Mouse (Mus musculus): Measurements from ENCODE around the gene Sprr2f. TPM values are rescaled to one million over a fixed set of nuclear protein-coding genes. Genes with fewer than 3 reads are reported as not detected.

Gene Sprr2f
- polyA plus RNA-seq (2012; rRNA removed) = not detected in 2 replicates

DNA sequence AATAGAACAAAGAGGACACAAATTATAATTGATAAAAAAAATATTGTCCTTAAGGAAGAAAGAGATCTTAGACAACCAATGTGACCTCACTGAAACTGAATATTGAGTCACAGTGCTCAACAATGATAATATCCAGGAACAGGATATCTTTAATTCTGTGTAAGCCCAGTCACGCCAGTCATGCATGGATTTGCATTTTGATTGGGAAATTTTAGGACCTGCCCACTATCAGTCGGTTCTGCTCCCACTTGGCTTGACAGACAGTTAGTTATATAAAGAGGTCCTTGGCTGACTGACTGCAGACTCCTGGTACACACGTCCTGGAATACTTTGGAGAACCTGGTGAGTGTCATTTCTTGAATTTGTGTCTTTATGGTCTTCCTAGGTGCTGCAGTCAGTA is at the start of gene Sprr2f:
Sprr2f (plus strand) TSS at position 301 of the 400 bp plus-strand sequence.

DNA sequence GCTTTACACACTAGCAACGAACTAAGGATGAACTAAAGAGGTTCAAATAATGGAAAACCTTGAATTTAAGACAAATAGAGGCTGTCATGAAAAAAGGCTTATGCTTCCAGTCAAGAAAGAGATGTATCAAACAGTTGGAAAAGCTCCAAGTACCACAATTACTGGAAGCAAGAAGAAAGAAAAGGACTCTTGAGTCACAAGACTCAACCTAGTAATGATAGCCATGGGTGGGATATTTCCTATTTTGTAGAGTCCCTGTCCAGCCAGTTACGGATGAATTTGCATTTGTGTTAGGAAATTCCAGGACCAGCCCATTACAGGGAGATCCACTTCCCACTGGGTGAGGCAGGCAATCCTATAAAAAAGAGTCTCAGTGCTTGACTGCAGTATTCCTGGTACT is 48.7 kb upstream of the Sprr2f start, which contains the start of gene Sprr2b:
Sprr2b (plus strand) TSS at position 301 of the 400 bp plus-strand sequence.

DNA sequence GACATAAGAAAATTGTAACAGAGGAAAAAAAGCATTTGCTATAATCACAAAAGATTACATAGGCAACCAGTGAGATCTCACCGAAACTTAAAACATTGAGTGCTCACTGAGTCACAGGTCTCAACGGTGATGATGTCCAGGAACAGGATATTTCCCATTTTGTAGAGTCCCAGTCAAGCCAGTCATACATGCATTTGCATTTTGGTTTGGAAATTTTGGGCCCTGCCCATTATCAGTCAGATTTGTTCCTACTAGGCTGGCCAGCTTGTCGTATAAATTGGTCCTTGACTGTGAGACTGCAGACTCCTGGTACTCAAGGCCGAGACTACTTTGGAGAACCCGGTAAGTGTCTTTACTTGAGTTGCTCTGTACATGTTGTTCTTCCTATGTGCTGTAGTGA is 26.1 kb upstream of the Sprr2f start, which contains the start of gene Sprr2d:
Sprr2d (plus strand) TSS at position 301 of the 400 bp plus-strand sequence.

DNA sequence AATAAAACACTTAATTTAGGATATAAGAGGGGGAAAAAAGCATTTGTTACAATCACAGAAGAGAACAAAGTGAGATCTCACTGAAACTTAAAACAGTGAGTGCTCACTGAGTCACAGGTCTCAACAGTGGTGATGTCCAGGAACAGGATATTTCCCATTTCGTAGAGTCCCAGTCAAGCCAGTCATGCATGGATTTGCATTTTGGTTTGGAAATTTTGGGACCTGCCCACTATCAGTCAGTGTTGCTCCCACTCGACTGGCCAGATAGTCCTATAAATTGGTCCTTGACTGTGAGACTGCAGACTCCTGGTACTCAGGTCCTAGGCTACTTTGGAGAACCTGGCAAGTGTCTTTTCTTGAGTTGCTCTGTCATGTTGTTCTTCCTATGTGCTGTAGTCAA is 13.1 kb upstream of the Sprr2f start, which contains the start of gene Sprr2e:
Sprr2e (plus strand) TSS at position 301 of the 400 bp plus-strand sequence.

DNA sequence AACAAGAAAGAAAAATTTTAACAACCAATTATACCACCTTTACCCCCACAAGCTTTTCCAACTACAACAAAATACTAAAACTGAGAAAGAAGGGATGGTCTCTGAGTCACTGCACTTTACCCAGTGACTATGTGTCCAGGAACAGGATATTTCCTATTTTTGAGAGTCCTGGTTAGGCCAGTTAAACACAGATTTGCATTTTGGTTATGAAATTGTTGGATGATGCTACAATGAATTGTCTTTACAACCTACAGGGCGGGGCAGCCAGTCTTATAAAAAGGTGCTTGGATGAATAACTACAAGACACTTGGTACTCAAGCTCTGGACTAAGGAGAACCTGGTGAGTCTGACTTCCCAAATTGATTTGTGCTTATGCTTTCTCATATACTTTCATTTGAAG is 20.4 kb downstream of the Sprr2f start, which contains the start of gene Sprr2h:
Sprr2h (plus strand) TSS at position 301 of the 400 bp plus-strand sequence.

DNA sequence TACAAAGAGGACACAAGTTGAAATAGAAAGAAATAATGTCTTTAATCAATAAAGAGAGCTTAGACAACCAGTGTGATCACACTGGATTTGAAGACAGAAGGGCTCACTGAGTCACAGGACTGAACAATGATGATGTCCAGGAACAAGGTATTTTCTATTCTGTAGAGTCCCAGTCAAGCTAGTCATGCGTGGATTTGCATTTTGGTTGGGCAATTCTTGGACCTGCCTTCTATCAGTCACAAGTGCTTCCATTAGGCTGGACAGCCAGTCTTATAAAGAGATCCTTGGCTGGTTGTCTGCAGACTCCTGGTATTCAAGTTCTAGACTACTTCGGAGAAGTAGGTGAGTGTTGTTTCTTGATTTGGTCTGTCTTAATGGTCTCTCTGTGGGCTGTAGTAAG is 42.7 kb downstream of the Sprr2f start, which contains the start of gene Sprr2i:
Sprr2i (plus strand) TSS at position 301 of the 400 bp plus-strand sequence.

Other genes starting within 250 kb of the Sprr2f start
- gene Prr9, start 241.2 kb upstream of the Sprr2f start, polyA plus RNA-seq (2012; rRNA removed) = not detected in 2 replicates
- gene Lelp1, start 222.4 kb upstream of the Sprr2f start, polyA plus RNA-seq (2012; rRNA removed) = not detected in 2 replicates
- gene Sprr2a1, start 149.4 kb upstream of the Sprr2f start, polyA plus RNA-seq (2012; rRNA removed) = 0.02 and 0.04 TPM in 2 replicates
- 0.50 and 2.6 TPM in 2 replicates for gene Sprr2a2, start 149.3 kb upstream of the Sprr2f start, polyA plus RNA-seq (2012; rRNA removed)
- 0.10 TPM in 1 of 2 replicates, not detected in the other for gene Sprr2a3, start 79.8 kb upstream of the Sprr2f start, polyA plus RNA-seq (2012; rRNA removed)
- 0.05 TPM in 1 of 2 replicates, not detected in the other for gene Sprr2b, start 48.6 kb upstream of the Sprr2f start, polyA plus RNA-seq (2012; rRNA removed)
- gene Sprr2d, start 26.0 kb upstream of the Sprr2f start, polyA plus RNA-seq (2012; rRNA removed) = not detected in 2 replicates
- not detected in 2 replicates for gene Sprr2e, start 13.0 kb upstream of the Sprr2f start, polyA plus RNA-seq (2012; rRNA removed)
- not detected in 2 replicates for gene Sprr2h, start 20.5 kb downstream of the Sprr2f start, polyA plus RNA-seq (2012; rRNA removed)
- not detected in 2 replicates for gene Sprr2i, start 42.8 kb downstream of the Sprr2f start, polyA plus RNA-seq (2012; rRNA removed)
- gene Sprr2j-ps, start 52.9 kb downstream of the Sprr2f start, polyA plus RNA-seq (2012; rRNA removed) = not detected in 2 replicates
- 1.9 and 3.1 TPM in 2 replicates for gene Gm9774, start 64.2 kb downstream of the Sprr2f start, polyA plus RNA-seq (2012; rRNA removed)
- gene Sprr2k, start 67.4 kb downstream of the Sprr2f start, polyA plus RNA-seq (2012; rRNA removed) = not detected in 2 replicates
- not detected in 2 replicates for gene Sprr1b, start 73.6 kb downstream of the Sprr2f start, polyA plus RNA-seq (2012; rRNA removed)
- gene Sprr3, start 93.5 kb downstream of the Sprr2f start, polyA plus RNA-seq (2012; rRNA removed) = not detected in 2 replicates
- gene Sprr1a, start 120.7 kb downstream of the Sprr2f start, polyA plus RNA-seq (2012; rRNA removed) = 0.13 and 0.34 TPM in 2 replicates
- gene Sprr4, start 135.3 kb downstream of the Sprr2f start, polyA plus RNA-seq (2012; rRNA removed) = not detected in 2 replicates
- not detected in 2 replicates for gene 2310046K23Rik, start 169.3 kb downstream of the Sprr2f start, polyA plus RNA-seq (2012; rRNA removed)
- gene Ivl, start 208.5 kb downstream of the Sprr2f start, polyA plus RNA-seq (2012; rRNA removed) = 0.06 TPM in 2 replicates
- gene Smcp, start 223.8 kb downstream of the Sprr2f start, polyA plus RNA-seq (2012; rRNA removed) = 1.7 and 3.4 TPM in 2 replicates
- gene 2210017I01Rik, start 242.3 kb downstream of the Sprr2f start, polyA plus RNA-seq (2012; rRNA removed) = not detected in 2 replicates